32 mouse cellular contexts compared by ENCODE assay signal in genomic region chr4:153424324-153424723, GRCm38 (mm10). TPM values are rescaled to one million over a fixed set of nuclear protein-coding genes. Genes with fewer than 3 reads are reported as not detected.
DNase-seq lines count a peak whose midpoint lies in the region; ATAC-seq and TF ChIP-seq lines count a peak whose summit lies in the region.
"Had no signal": no experiment of that assay in that cellular context is flagged by ENCODE, and none has a peak within 500 bp of the region (broad histone marks: within the 10 kb centered on the region; RNA-seq: fewer than 3 reads in every experiment).

No protein-coding gene starts in this region.

- intact Hi-C loops in left cerebral cortex, adult 2 months (cut with DNase I): loop anchor here (1.0 to 2.0 kb wide), 2 partner anchors 14 to 36 kb away; no protein-coding TSS in a partner anchor
- intact Hi-C loops in left cerebral cortex, postnatal 4 days (cut with DNase I): no loop called here

- DNase-seq in left cerebral cortex, adult 2 months (ENCODE audit: extremely low spot score in 1 of 2, low spot score in 2 of 2): peak in 1 of 2 experiments; percentile 59
- no peak for DNase-seq in left cerebral cortex, postnatal 4 days
- DNase-seq in brain, adult 2 months (ENCODE audit: low read depth, low spot score): peak; percentile 79
- DNase-seq in frontal cortex, adult 2 months (ENCODE audit: extremely low spot score in 1 of 2, low spot score in 1 of 2): peak; percentile 56 to 71
- peak; percentile 53 for DNase-seq in right cerebral cortex, postnatal 25 days
- DNase-seq in thymus, postnatal 4 days: no peak
- no peak for DNase-seq in forebrain, embryonic 14.5 days (ENCODE audit: low spot score)
- DNase-seq: adrenal gland, postnatal 25 days; cerebellum, adult 2 months; cerebellum, postnatal 14 days; forebrain, postnatal 0 days; gastrocnemius, postnatal 25 days; heart, adult 18-20 months; heart, postnatal 4 days; kidney, adult 11 months; kidney, postnatal 25 days; layer of hippocampus, postnatal 36 days; liver; lung, adult 2 months; lung, postnatal 10 days had no signal

- H3K4me3 ChIP-seq in left cerebral cortex, adult 2 months: no peak overlapping the region
- no peak overlapping the region for H3K4me3 ChIP-seq in forebrain, embryonic 14.5 days (ENCODE audit: low read depth, low read length)
- H3K4me3 ChIP-seq: erythroblast, embryonic 14.5 days; heart, embryonic 12.5 days; hindbrain, embryonic 15.5 days; midbrain, embryonic 10.5 days; myocyte; neural tube, embryonic 12.5 days had no signal

- 86% methylated on average over 10 of the region's 10 CpGs for WGBS in forebrain, embryonic 14.5 days

- H3K4me2 ChIP-seq in forebrain, embryonic 14.5 days (ENCODE audit: low read length): no peak overlapping the region
- H3K4me2 ChIP-seq: heart, embryonic 12.5 days; hindbrain, embryonic 15.5 days; neural tube, embryonic 12.5 days had no signal

- no peaks in the 10 kb centered on the region for H3K4me1 ChIP-seq in forebrain, embryonic 14.5 days (ENCODE audit: control insufficient read depth, insufficient read depth, low read length)
- H3K4me1 ChIP-seq: heart, embryonic 12.5 days had no signal

- no peak overlapping the region for H3K9ac ChIP-seq in forebrain, embryonic 14.5 days (ENCODE audit: low read length)
- H3K9ac ChIP-seq: forebrain, postnatal 0 days; heart, embryonic 12.5 days; hindbrain, embryonic 15.5 days; liver, embryonic 14.5 days; neural tube, embryonic 12.5 days had no signal

- H3K27me3 ChIP-seq in forebrain, embryonic 14.5 days (replicated peaks; ENCODE audit: control insufficient read depth, insufficient read depth, low read length): no peaks in the 10 kb centered on the region
- H3K27me3 ChIP-seq: hindbrain, embryonic 15.5 days; neural tube, embryonic 12.5 days had no signal

- no peaks in the 10 kb centered on the region for H3K36me3 ChIP-seq in forebrain, embryonic 14.5 days (ENCODE audit: control insufficient read depth, insufficient read depth, low read length)
- H3K36me3 ChIP-seq: heart, embryonic 12.5 days; hindbrain, embryonic 15.5 days; neural tube, embryonic 12.5 days had no signal

- TF ChIP-seq CTCF in left cerebral cortex, adult 2 months (IDR thresholded peaks at IDR 0.05): no peak

- peak overlapping the region; percentile 63 for H3K27ac ChIP-seq in left cerebral cortex, adult 2 months
- H3K27ac ChIP-seq in forebrain, embryonic 14.5 days (ENCODE audit: low read depth, low read length): no peak overlapping the region
- H3K27ac ChIP-seq: hindbrain, embryonic 15.5 days; liver, embryonic 14.5 days; macrophage; neural tube, embryonic 12.5 days; stomach, postnatal 0 days had no signal

- no peak for ATAC-seq in forebrain, embryonic 14.5 days
- ATAC-seq: CD4-positive, CD25-positive, alpha-beta regulatory T cell, adult 4 months; forebrain, postnatal 0 days; inflammation-experienced regulatory T-cells, adult 6 months had no signal

- H3K9me3 ChIP-seq in forebrain, embryonic 14.5 days (replicated peaks; ENCODE audit: control insufficient read depth, low read length): no peaks in the 10 kb centered on the region; the same call in 1 of the 2 replicates
- H3K9me3 ChIP-seq: heart, embryonic 12.5 days; hindbrain, embryonic 15.5 days had no signal

RNA-seq across cellular contexts. Expression of gene Ajap1, which starts 58.3 kb away (rescaled TPM):
- total RNA-seq in left cerebral cortex, adult 2 months (2021): 10 to 100 TPM; 54.5 to 58.6 TPM
- total RNA-seq in left cerebral cortex, postnatal 4 days (2021): 10 to 100 TPM; 35.4 to 37.0 TPM
- 33.2 and 40.4 TPM in 2 replicates for polyA plus RNA-seq in frontal cortex, adult 2 months (2012; rRNA removed)
- polyA plus RNA-seq in forebrain, embryonic 14.5 days (2014; fragmentation: Nextera tagmentation; extraction: Ambion mirVana): 3.8 and 4.4 TPM in 2 replicates
- polyA plus RNA-seq: CD4-positive, CD25-positive, alpha-beta regulatory T cell, adult 4 months; erythroblast, embryonic 14.5 days; heart, postnatal 0 days; inflammation-experienced regulatory T-cells, adult 6 months; macrophage; myocyte had no signal

Comparison
In these comparisons a context has a peak if more than half of its experiments do, and no peak if none do; other contexts are left out.
1. DNase-seq: peak in brain, adult 2 months (single experiment), frontal cortex, adult 2 months (2 of 2) and right cerebral cortex, postnatal 25 days (single experiment); none in left cerebral cortex, postnatal 4 days (single experiment), thymus, postnatal 4 days (single experiment) and forebrain, embryonic 14.5 days (single experiment).